Mouse (Mus musculus): ENCODE results near the gene Slco4a1. TPM values are rescaled to one million over a fixed set of nuclear protein-coding genes. Genes with fewer than 3 reads are reported as not detected.

Slco4a1 gene
- polyA plus RNA-seq, 1 experiment from 2014 or later: 4.2 TPM

GRCm38 (mm10) chr2:180432751-180433150 lies 23.3 kb upstream of the Slco4a1 start:
- H3K4me3 ChIP-seq (ENCODE audit: low read depth, low read length): no peak overlapping the region
- no peak overlapping the region for H3K9ac ChIP-seq (ENCODE audit: low read length)
- H3K36me3 ChIP-seq (ENCODE audit: control insufficient read depth, insufficient read depth, low read length): no peaks in the 10 kb centered on the region
- H3K27me3 ChIP-seq (ENCODE audit: control insufficient read depth, insufficient read depth, low read length): no peaks in the 10 kb centered on the region
- no peak overlapping the region for H3K4me2 ChIP-seq (replicated peaks; ENCODE audit: low read depth)
- no peak for DNase-seq (ENCODE audit: low spot score)
- no peaks in the 10 kb centered on the region for H3K4me1 ChIP-seq (replicated peaks; ENCODE audit: control insufficient read depth, insufficient read depth)
- WGBS: 71% methylated on average over 10 of the region's 10 CpGs
- ATAC-seq (ENCODE audit: low FRiP score, low TSS enrichment): no peak
- no peak overlapping the region for H3K27ac ChIP-seq (replicated peaks)
- no peaks in the 10 kb centered on the region for H3K9me3 ChIP-seq (ENCODE audit: control insufficient read depth, low read length)
- no peak for TF ChIP-seq EP300 (optimal IDR thresholded peaks at IDR 0.05)
- no peak for TF ChIP-seq CTCF (IDR thresholded peaks at IDR 0.05; ENCODE audit: low read depth)

- TF ChIP-seq EP300 (optimal IDR thresholded peaks at IDR 0.05) (no peak), CTCF (IDR thresholded peaks at IDR 0.05; ENCODE audit: low read depth) (no peak)
- ATAC-seq (ENCODE audit: low FRiP score, low TSS enrichment): no peak
- WGBS: 69% methylated on average over 7 of the region's 7 CpGs
Measured at GRCm38 (mm10) chr2:180433350-180433749, 22.7 kb upstream of the Slco4a1 start.

GRCm38 (mm10) chr2:180435341-180435926 lies 20.6 kb upstream of the Slco4a1 start:
- ATAC-seq (ENCODE audit: low FRiP score, low TSS enrichment) (no peak), DNase-seq (ENCODE audit: low spot score) (no peak)
- no peak overlapping the region for H3K9ac ChIP-seq (ENCODE audit: low read length)
- WGBS: 63% methylated on average over 4 of the region's 4 CpGs
- no peaks in the 10 kb centered on the region for H3K27me3 ChIP-seq (ENCODE audit: control insufficient read depth, insufficient read depth, low read length)
- H3K4me2 ChIP-seq (replicated peaks; ENCODE audit: low read depth): no peak overlapping the region
- no peaks in the 10 kb centered on the region for H3K9me3 ChIP-seq (ENCODE audit: control insufficient read depth, low read length)
- H3K36me3 ChIP-seq (ENCODE audit: control insufficient read depth, insufficient read depth, low read length): no peaks in the 10 kb centered on the region
- H3K4me1 ChIP-seq (replicated peaks; ENCODE audit: control insufficient read depth, insufficient read depth): no peaks in the 10 kb centered on the region
- TF ChIP-seq EP300 (optimal IDR thresholded peaks at IDR 0.05) (no peak), CTCF (IDR thresholded peaks at IDR 0.05; ENCODE audit: low read depth) (no peak)
- H3K4me3 ChIP-seq (ENCODE audit: low read depth, low read length): no peak overlapping the region
- H3K27ac ChIP-seq (replicated peaks): no peak overlapping the region

More at GRCm38 (mm10) chr2:180433350-180433749, 22.7 kb upstream of the Slco4a1 start:
- Histone ChIP-seq H3K9me3 (ENCODE audit: control insufficient read depth, low read length) (no peaks in the 10 kb centered on the region), H3K4me3 (ENCODE audit: low read depth, low read length) (no peak overlapping the region), H3K9ac (ENCODE audit: low read length) (no peak overlapping the region), H3K4me2 (replicated peaks; ENCODE audit: low read depth) (no peak overlapping the region), H3K27me3 (ENCODE audit: control insufficient read depth, insufficient read depth, low read length) (no peaks in the 10 kb centered on the region), H3K4me1 (replicated peaks; ENCODE audit: control insufficient read depth, insufficient read depth) (no peaks in the 10 kb centered on the region), H3K27ac (replicated peaks) (no peak overlapping the region), H3K36me3 (ENCODE audit: control insufficient read depth, insufficient read depth, low read length) (no peaks in the 10 kb centered on the region)
- no peak for DNase-seq (ENCODE audit: low spot score)

- WGBS: 66% methylated on average over 5 of the region's 5 CpGs
- no peak for ATAC-seq (ENCODE audit: low FRiP score, low TSS enrichment)
- TF ChIP-seq CTCF (IDR thresholded peaks at IDR 0.05; ENCODE audit: low read depth): no peak
- no peak for TF ChIP-seq EP300 (optimal IDR thresholded peaks at IDR 0.05)
Measured at GRCm38 (mm10) chr2:180437149-180437864, 18.7 kb upstream of the Slco4a1 start.

DNA sequence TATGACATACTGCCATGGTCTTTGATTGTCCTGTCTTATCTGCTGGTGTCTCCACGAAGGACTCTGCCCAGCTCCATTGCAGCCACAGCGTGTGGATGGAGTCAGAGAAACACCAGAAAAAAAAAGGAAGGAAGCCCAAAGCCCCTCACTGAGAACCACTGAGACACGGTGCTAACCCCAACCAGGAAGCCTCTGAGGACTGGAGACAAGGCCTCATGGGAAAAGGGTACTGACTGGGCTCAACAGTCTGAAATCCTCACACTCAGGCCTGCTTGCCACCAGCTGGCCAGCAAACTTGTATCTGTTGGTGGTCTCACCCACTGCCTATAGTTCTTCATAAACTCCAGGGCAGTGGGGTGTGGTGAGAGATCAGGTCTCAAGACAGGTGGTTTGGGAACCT lies 16.3 kb upstream of the Slco4a1 start:
- Histone ChIP-seq H3K4me2 (replicated peaks; ENCODE audit: low read depth) (no peak overlapping the region), H3K9me3 (ENCODE audit: control insufficient read depth, low read length) (no peaks in the 10 kb centered on the region), H3K27me3 (ENCODE audit: control insufficient read depth, insufficient read depth, low read length) (no peaks in the 10 kb centered on the region), H3K36me3 (ENCODE audit: control insufficient read depth, insufficient read depth, low read length) (no peaks in the 10 kb centered on the region), H3K4me3 (ENCODE audit: low read depth, low read length) (no peak overlapping the region), H3K9ac (ENCODE audit: low read length) (no peak overlapping the region), H3K4me1 (replicated peaks; ENCODE audit: control insufficient read depth, insufficient read depth) (no peaks in the 10 kb centered on the region), H3K27ac (replicated peaks) (no peak overlapping the region)
- DNase-seq (ENCODE audit: low spot score) (no peak), ATAC-seq (ENCODE audit: low FRiP score, low TSS enrichment) (no peak)
- TF ChIP-seq CTCF (IDR thresholded peaks at IDR 0.05; ENCODE audit: low read depth) (no peak), EP300 (optimal IDR thresholded peaks at IDR 0.05) (no peak)
- 76% methylated on average over 3 of the region's 3 CpGs for WGBS

More at GRCm38 (mm10) chr2:180437149-180437864, 18.7 kb upstream of the Slco4a1 start:
- Histone ChIP-seq H3K27me3 (ENCODE audit: control insufficient read depth, insufficient read depth, low read length) (no peaks in the 10 kb centered on the region), H3K9ac (ENCODE audit: low read length) (no peak overlapping the region), H3K27ac (replicated peaks) (no peak overlapping the region), H3K4me1 (replicated peaks; ENCODE audit: control insufficient read depth, insufficient read depth) (no peaks in the 10 kb centered on the region), H3K4me3 (ENCODE audit: low read depth, low read length) (no peak overlapping the region), H3K4me2 (replicated peaks; ENCODE audit: low read depth) (no peak overlapping the region), H3K36me3 (ENCODE audit: control insufficient read depth, insufficient read depth, low read length) (no peaks in the 10 kb centered on the region), H3K9me3 (ENCODE audit: control insufficient read depth, low read length) (no peaks in the 10 kb centered on the region)
- DNase-seq (ENCODE audit: low spot score): no peak
